Mouse (Mus musculus) monocyte, adult 2 months (primary cell): ENCODE data around the gene Wdr4.
"Not testable (repeated sequence)": the region's sequence is repeated elsewhere in the genome, so short reads cannot be mapped to it uniquely, and the experiment has no call there.

ENCODE experiments used
- DNase-seq, 2 experiments: peaks; one replicate each; pipeline ENCODE4 v3.0.0; 2022; ENCODE audit warnings: low spot score in 2 of 2, low read depth in 1 of 2

Wdr4 gene

GRCm38 (mm10) chr17:31519946-31520838, at the start of gene Wdr4, which contains the start of gene Ndufv3:
TSS of gene Wdr4 (minus strand) at chr17:31519980.
TSS of gene Ndufv3 (plus strand) at chr17:31520115.
- peak; percentile 97 to 98 for DNase-seq

- no peak for DNase-seq
Measured at GRCm38 (mm10) chr17:31566276-31566675, 46.5 kb upstream of the Wdr4 start.

- DNase-seq, result peak in 1 of 2 experiments; percentile 27
Measured at GRCm38 (mm10) chr17:31565141-31566056, 45.6 kb upstream of the Wdr4 start.

- no peak for DNase-seq
Measured at GRCm38 (mm10) chr17:31564858-31565140, 45.0 kb upstream of the Wdr4 start.

- peak; percentile 98 for DNase-seq
Measured at GRCm38 (mm10) chr17:31564015-31564857, 44.5 kb upstream of the Wdr4 start, which contains the start of gene Pknox1. TSS of gene Pknox1 (plus strand) at chr17:31564734.

- peak in 1 of 2 experiments; percentile 12 for DNase-seq
Measured at GRCm38 (mm10) chr17:31563632-31564014, 43.8 kb upstream of the Wdr4 start.

- DNase-seq, result no peak
Measured at GRCm38 (mm10) chr17:31559021-31559789, 39.4 kb upstream of the Wdr4 start.

GRCm38 (mm10) chr17:31557947-31558542, 38.3 kb upstream of the Wdr4 start:
- no peak for DNase-seq

GRCm38 (mm10) chr17:31557124-31557880, 37.5 kb upstream of the Wdr4 start:
- no peak for DNase-seq

GRCm38 (mm10) chr17:31556253-31556652, 36.5 kb upstream of the Wdr4 start:
- no peak for DNase-seq

GRCm38 (mm10) chr17:31552601-31553000, 32.8 kb upstream of the Wdr4 start:
- not testable (repeated sequence) for DNase-seq

GRCm38 (mm10) chr17:31549389-31549788, 29.6 kb upstream of the Wdr4 start:
- no peak for DNase-seq

GRCm38 (mm10) chr17:31547974-31548373, 28.2 kb upstream of the Wdr4 start:
- no peak for DNase-seq

GRCm38 (mm10) chr17:31546444-31547196, 26.8 kb upstream of the Wdr4 start:
- no peak for DNase-seq

- no peak for DNase-seq
Measured at GRCm38 (mm10) chr17:31543574-31543973, 23.8 kb upstream of the Wdr4 start.

- DNase-seq, result no peak
Measured at GRCm38 (mm10) chr17:31541460-31541831, 21.7 kb upstream of the Wdr4 start.

- DNase-seq, result no peak
Measured at GRCm38 (mm10) chr17:31540809-31541459, 21.2 kb upstream of the Wdr4 start.

GRCm38 (mm10) chr17:31540101-31540500, 20.3 kb upstream of the Wdr4 start:
- DNase-seq, result no peak
